Comparison of ENCODE assay signal across 11 mouse cellular contexts in the genomic region with DNA sequence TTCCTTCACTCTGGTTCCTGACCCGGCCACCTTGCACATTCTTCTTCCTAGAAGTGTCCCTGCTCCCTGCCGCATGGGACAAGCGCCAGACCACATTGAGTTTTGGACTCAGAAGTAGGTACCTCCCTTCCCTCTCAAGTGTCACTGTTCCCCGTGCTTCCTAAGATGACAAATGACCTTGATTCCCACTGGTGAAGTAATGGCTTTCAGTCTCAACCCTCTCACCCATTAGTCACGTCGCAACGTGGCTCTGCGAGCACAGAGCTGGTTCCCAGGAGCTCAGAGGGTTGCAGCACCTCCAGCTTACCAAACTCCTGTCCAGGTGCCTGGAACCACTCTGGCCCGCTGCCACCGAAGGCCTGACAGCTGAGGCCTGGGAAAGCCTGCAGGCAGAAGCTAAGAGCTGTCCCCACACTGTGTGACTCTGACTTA. TPM values are rescaled to one million over a fixed set of nuclear protein-coding genes. Genes with fewer than 3 reads are reported as not detected.
A peak's percentile ranks its signal among the peaks of the same experiment; 100 is the strongest.
DNase-seq lines count a peak whose midpoint lies in the region; ATAC-seq and TF ChIP-seq lines count a peak whose summit lies in the region.
"Had no signal": no experiment of that assay in that cellular context is flagged by ENCODE, and none has a peak within 500 bp of the region (broad histone marks: within the 10 kb centered on the region; RNA-seq: fewer than 3 reads in every experiment).

No protein-coding gene starts in this region.

- no peak overlapping the region for H3K9ac ChIP-seq in kidney, embryonic 15.5 days
- H3K9ac ChIP-seq: lung, embryonic 14.5 days had no signal

- peaks cover 27% of the 10 kb centered on the region for H3K4me1 ChIP-seq in kidney, embryonic 15.5 days

- no peak overlapping the region for H3K27ac ChIP-seq in kidney, embryonic 15.5 days
- H3K27ac ChIP-seq in left cerebral cortex, adult 2 months = no peak overlapping the region

- no peaks in the 10 kb centered on the region for H3K9me3 ChIP-seq in kidney, embryonic 15.5 days (replicated peaks)

- intact Hi-C loops in left cerebral cortex, adult 2 months (cut with DNase I) = no loop called here

- no peak for ATAC-seq in kidney, embryonic 15.5 days (replicated peaks; ENCODE audit: low FRiP score)
- ATAC-seq: hindbrain, embryonic 16.5 days had no signal

- no peak overlapping the region for H3K4me2 ChIP-seq in kidney, embryonic 15.5 days
- H3K4me2 ChIP-seq: lung, embryonic 14.5 days had no signal

- H3K27me3 ChIP-seq in kidney, embryonic 15.5 days = no peaks in the 10 kb centered on the region

- 47% methylated on average over 10 of the region's 10 CpGs for WGBS in kidney, embryonic 15.5 days

- TF ChIP-seq CTCF in left cerebral cortex, adult 2 months (IDR thresholded peaks at IDR 0.05) = no peak

- no peaks in the 10 kb centered on the region for H3K36me3 ChIP-seq in kidney, embryonic 15.5 days

- no peak overlapping the region for H3K4me3 ChIP-seq in kidney, embryonic 15.5 days (replicated peaks)
- no peak overlapping the region for H3K4me3 ChIP-seq in left cerebral cortex, adult 2 months
- H3K4me3 ChIP-seq: erythroblast, embryonic 14.5 days had no signal

- peak; percentile 68 for DNase-seq in kidney, adult 18-20 months
- DNase-seq in gastrocnemius, adult 8-10 months (ENCODE audit: low spot score in 2 of 2) = peak; percentile 53 to 61
- DNase-seq in kidney, postnatal 10 days = peak; percentile 66
- peak; percentile 75 for DNase-seq in skeletal muscle tissue, adult 2 months (ENCODE audit: low read depth, low spot score)
- DNase-seq in testis, postnatal 14 days (ENCODE audit: low spot score) = no peak
- DNase-seq in layer of hippocampus, postnatal 25 days (ENCODE audit: extremely low spot score in 1 of 2, low spot score in 1 of 2) = no peak
- no peak for DNase-seq in left cerebral cortex, adult 2 months (ENCODE audit: extremely low spot score in 1 of 2, low spot score in 2 of 2)
- DNase-seq: lung, embryonic 14.5 days had no signal

RNA-seq across cellular contexts. Expression of gene Tomm20, which starts 36.3 kb away (rescaled TPM):
- polyA plus RNA-seq in kidney, embryonic 15.5 days (2015; fragmentation: Nextera tagmentation; extraction: Ambion mirVana) = 244 and 246 TPM in 2 replicates
- 100 to 1,000 TPM in 1 of 4 experiments, 10 to 100 TPM in 3; 73.7 to 107 (median 80.1) TPM for total RNA-seq in gastrocnemius, adult 8-10 months (2022)
- 100 to 1,000 TPM; 180 to 206 TPM for total RNA-seq in layer of hippocampus, postnatal 25 days (2021)
- 100 to 1,000 TPM; 181 to 182 TPM for total RNA-seq in left cerebral cortex, adult 2 months (2021)

Comparison
In these comparisons a context has a peak if more than half of its experiments do, and no peak if none do; other contexts are left out.
1. DNase-seq: peak in kidney, adult 18-20 months (single experiment), gastrocnemius, adult 8-10 months (2 of 2), kidney, postnatal 10 days (single experiment) and skeletal muscle tissue, adult 2 months (single experiment); none in testis, postnatal 14 days (single experiment), layer of hippocampus, postnatal 25 days (0 of 2) and left cerebral cortex, adult 2 months (0 of 2).